Mouse (Mus musculus): ENCODE data around the gene Myl9. TPM values are rescaled to one million over a fixed set of nuclear protein-coding genes. Genes with fewer than 3 reads are reported as not detected.
"Not testable (repeated sequence)": the region's sequence is repeated elsewhere in the genome, so short reads cannot be mapped to it uniquely, and the experiment has no call there.

Gene Myl9
- total RNA-seq, 2 experiments from 2014 or later: 52.0 to 58.6 TPM

GRCm38 (mm10) chr2:156782481-156783348 lies 7.5 kb downstream of the Myl9 start:
- DNase-seq (ENCODE audit: low spot score in 2 of 2): no peak

DNA sequence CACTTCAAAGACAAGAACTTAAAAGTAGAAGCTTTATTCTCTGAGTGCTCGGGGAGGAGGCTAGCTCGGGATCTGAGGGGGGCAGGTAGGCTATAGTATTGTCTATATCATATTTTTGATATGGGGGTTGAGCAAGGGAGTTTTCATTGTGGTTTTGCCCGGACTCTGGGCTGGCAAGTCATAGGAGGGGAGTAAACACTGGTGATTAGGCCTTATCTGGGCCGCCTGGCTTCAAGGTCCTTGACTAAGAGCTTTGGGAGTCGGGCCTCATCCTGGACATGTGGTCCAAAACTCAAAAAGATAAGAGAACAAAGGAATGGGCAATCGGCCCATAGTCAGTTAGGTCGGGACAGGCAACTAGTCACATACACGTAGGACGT lies 8.1 kb downstream of the Myl9 start:
- peak in 1 of 2 experiments; percentile 20 for DNase-seq (ENCODE audit: low spot score in 2 of 2)

- DNase-seq (ENCODE audit: low spot score in 2 of 2): peak in 1 of 2 experiments; percentile 15
These were observed 8.9 kb downstream of the Myl9 start for GRCm38 (mm10) chr2:156784016-156784585.

DNA sequence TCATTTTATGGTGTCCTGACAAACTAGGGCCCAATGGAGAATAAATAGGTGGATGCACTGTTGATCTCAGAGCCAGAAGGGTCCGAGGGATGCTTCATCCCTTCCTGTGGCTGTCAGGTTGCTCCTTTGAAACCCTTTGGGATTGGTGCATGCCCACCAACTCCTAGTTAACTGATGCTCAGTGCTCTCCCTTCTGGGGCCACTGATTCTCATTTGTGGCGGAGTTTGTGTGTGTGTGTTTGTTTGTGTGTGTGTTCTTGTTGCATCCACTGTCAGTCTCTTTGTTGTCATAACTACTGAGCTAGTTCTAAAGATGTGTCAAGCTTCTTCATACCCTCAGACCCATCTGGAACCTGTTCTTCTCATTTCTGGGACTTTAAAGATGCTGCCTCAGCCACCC lies 9.7 kb downstream of the Myl9 start:
- DNase-seq (ENCODE audit: low spot score in 2 of 2): peak in 1 of 2 experiments; percentile 11

- DNase-seq (ENCODE audit: low spot score in 2 of 2): not testable (repeated sequence)
These were observed 11.1 kb downstream of the Myl9 start for GRCm38 (mm10) chr2:156786369-156786768.

DNA sequence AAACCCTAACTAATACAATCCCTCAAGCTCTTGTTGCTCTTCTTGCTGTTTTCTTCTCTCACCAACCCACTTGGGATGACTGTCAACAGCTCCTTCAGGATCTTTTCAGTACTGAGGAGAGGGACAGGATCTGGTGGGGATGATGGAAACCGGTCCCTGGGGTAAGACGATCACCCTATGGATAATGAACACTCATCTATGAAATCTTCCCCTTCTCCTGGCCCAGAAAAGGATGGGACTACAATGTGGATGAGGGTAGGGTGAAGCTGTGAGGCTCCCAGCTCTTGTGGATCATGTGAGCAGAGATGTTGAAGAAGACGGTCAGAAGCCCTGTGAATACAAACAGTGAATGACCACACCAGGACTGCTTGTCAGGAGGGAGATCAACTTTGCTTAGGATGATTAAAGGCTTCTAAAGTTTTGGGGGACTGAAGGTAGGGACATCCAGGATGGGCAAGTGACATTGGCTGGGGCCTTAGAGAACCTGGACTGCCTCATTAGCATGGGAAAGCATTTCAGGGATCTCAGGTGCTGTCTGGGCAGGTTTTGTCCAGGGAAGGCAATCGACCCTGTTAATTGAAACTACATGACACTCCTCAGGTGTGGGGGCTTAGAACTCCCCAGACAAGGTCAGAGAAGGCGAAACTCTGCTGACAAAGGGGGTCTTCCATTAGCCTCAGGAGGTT lies 12.0 kb downstream of the Myl9 start:
- no peak for DNase-seq (ENCODE audit: low spot score in 2 of 2)

DNA sequence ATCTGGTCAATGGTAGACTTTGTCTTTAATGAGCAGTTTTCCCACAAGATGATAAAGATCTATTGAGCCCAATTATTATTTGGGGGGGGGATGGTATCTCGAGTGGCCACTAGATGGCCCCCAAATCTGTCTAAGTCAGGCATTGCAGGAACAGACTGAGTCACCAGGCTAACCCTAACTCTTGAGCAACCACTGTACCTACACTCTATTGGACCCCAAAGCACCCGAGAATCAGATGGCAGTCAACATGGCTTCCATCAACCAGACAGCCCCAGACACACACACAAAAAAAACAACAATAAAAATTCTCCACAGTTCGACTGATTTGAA lies 12.5 kb downstream of the Myl9 start:
- DNase-seq (ENCODE audit: low spot score in 2 of 2): peak in 1 of 2 experiments; percentile 18

DNA sequence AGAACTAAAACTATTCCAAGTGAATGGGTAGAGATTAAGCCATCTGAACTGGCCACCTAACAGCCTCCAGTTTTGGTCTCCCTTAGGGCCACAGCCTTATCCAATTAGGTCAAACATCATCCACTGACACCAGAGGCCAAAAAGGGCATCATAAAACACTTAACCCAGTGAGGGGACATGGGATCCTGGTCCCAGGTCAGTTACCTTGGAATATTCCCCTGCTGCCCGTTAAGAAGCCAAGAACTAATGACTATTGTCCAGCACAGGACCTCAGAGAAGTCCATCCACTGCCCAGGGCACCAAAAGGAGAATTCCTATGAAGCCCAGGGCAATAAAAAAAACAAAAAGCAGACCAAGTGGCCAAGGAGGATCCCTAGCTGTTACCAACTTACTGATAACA lies 13.6 kb downstream of the Myl9 start:
- DNase-seq (ENCODE audit: low spot score in 2 of 2): peak in 1 of 2 experiments; percentile 7

- DNase-seq (ENCODE audit: low spot score in 2 of 2): no peak
These were observed 23.3 kb downstream of the Myl9 start for GRCm38 (mm10) chr2:156798516-156798915.

DNA sequence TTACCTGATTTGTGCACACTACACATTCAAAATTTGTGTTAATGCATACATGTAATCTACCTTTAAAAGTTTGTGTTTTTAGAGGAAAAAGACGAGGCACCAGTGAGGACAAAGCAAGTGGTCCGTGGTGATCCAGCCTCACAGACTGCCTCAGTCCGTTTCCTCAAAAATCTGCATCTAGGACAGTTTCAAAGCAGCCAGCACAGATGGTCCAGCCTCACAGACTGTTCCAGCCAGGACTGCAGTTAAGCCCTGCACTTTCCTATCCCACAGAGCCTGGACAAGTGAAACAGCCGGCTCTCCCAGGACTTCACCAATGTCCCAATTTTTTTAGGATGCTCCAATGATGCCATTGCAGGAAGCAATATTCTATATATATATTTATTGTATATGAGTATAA lies 25.8 kb downstream of the Myl9 start:
- no peak for DNase-seq (ENCODE audit: low spot score in 2 of 2)

DNA sequence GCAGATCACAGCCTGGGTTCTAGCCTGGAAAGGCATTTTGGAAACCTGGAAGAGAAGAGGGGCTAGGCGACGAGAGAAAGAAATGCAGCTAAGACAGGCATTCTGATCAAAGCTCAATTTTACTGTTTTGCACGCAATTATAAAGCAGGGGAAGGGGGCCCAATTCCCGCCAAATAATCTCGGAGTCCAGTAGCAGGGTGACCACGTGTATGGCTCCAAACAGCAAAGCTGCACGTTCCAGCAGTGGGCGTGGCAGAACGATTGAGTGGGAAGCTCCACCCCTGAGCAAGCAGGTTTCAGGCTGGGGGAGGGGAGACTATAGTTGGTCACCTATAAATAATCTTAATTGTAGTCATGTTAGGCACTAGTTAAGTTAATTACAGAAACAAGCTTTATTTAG lies 26.9 kb downstream of the Myl9 start:
- not testable (repeated sequence) for DNase-seq (ENCODE audit: low spot score in 2 of 2)

DNA sequence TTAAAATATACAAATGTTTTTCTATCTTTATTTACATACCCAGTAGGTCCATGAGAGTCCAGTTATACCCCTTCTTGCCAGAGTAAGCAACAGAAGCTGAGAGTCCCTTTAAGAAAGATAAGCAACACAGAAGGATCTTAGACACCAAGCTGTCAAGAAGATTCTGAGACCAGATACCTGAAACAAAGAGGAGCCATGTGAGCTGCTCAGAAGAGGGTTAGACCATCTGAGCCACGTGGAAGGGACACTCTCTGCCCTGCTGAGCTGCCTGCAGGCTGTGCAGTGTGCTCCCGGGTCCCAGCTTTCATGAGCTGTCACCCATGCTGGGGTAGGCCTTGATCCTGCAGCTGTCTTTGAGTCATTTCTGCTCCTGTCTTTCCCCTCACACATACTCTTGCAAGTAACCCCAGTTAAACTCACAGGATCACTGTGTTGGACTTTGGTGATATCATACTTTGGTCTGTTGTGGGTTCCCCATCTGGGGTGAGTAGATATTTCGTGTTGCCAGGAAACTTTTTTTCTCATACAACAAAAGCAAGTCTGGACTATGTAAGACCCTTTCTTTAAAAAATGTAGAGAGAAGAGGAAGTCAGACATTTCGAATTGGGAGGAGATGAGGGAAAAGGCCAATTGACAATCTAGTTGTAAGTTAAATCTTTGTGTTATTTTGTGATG lies 28.6 kb downstream of the Myl9 start:
- DNase-seq (ENCODE audit: low spot score in 2 of 2): no peak

DNA sequence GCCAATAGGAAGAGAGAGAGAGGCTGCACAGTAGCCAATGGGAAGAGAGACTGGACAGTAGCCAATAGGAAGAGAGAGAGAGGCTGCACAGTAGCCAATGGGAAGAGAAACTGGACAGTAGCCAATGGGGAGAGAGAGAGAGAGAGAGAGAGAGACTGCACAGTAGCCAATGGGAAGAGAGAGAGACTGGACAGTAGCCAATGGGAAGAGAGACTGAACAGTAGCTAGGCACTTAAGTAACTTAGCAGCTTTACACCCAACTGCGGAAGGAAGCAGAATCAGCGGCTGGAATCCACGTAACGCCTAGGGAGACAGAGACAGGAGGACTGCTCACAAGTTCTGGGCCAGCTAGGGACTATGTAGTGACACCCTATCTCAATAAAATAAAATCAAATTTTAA lies 29.4 kb downstream of the Myl9 start:
- DNase-seq (ENCODE audit: low spot score in 2 of 2): no peak

DNA sequence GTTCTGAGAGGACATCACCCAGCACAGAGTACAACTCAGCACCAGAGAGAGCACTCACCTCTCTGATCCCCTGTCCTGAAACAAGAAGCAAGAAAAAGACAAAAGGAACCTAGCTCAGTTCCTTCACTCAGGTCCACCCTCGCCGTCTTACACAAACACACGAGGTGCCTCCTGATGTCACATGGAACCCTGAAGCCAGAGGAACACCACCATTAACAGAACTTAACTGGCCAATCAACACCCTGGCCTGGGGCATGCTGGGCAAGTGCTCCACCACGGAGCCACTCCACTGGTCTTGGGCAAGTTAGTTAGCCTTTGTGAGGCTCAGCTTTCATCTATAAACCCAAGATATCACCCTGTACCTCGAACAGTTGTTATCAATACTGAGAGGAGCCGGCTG lies 31.7 kb downstream of the Myl9 start:
- DNase-seq (ENCODE audit: low spot score in 2 of 2): no peak

- DNase-seq (ENCODE audit: low spot score in 2 of 2): peak; percentile 58 to 62
These were observed 34.4 kb downstream of the Myl9 start for GRCm38 (mm10) chr2:156809579-156809978.

DNA sequence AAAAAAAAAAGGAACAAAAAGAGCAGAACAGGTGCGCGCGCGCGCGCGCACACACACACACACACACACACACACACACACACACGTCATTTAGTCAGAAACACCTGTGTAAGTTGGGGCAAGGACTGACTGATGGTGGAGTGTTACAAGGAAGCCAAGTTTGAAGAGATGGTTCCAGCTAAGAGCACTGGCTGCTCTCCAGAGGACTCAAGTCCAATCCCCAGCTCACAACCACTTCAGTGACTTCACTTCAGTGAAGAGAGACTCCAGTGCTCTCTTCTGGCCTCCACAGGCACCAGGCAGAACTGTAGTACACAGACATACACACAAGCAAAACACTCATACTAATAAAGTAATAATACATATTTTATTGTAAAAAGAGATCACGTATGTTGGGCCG lies 35.5 kb downstream of the Myl9 start:
- DNase-seq (ENCODE audit: low spot score in 2 of 2): no peak

- no peak for DNase-seq (ENCODE audit: low spot score in 2 of 2)
These were observed 36.3 kb downstream of the Myl9 start for GRCm38 (mm10) chr2:156811556-156811955.

DNA sequence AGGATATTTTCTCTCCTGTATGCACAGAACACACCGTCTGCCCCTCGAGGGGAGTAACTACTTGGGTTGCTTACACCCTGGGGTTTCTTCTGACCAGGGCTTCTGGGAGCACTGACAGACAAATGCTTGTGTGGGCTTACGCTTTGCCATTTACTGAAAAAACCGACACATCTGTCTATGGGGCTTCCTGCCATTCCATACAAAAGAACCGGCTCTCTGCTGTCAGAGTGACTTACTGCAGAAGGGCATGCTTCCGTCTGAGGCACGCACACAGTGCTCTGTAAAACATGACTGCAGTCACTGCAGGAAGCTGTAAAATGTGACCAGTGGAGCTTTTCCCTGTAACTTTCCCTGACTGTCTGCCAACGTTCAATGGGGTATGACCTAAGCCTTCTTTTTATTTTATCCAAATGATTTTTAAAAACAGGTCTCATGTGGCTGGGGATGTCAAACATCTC lies 39.2 kb downstream of the Myl9 start:
- no peak for DNase-seq (ENCODE audit: low spot score in 2 of 2)

DNA sequence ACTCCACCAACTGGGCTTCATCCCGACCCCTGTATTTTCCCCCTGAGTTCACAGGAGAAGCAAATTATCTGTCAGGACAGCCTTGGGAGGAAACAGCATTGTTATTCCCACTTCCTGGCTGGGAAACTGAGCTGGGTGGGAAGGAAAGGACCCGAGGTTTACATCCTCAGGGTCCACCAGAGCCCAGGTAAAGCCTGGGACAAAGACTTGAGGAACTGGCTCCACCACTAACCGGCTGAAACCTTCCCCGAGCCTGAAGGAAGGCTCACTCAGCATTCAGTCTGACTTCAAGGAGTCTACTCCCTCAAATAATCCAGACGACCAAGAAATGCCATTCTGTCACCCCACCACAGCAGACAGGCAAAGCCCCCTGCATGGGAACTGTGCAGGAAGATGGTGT lies 39.7 kb downstream of the Myl9 start:
- DNase-seq (ENCODE audit: low spot score in 2 of 2): no peak

DNA sequence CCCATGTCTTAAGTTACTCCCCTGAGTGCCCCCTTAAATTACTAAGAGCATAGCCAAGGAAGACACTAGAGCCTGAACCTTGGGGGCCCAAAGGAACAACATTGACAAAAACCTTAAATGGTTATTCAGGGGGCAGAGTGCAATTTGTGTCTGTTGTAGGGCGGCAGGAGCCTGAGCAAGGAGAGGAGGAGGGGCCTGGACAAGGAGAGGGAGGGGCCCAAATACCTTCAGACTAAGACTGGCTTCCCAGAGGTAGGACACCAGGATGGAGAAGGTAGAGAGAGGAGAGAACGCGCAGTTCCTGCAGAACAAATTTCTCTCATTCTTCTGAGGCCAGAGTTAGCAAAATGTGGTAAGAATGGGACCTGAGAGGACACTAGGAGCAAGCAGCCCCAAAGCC lies 40.2 kb downstream of the Myl9 start:
- DNase-seq (ENCODE audit: low spot score in 2 of 2): no peak

GRCm38 (mm10) chr2:156816116-156816515 lies 40.9 kb downstream of the Myl9 start:
- no peak for DNase-seq (ENCODE audit: low spot score in 2 of 2)

DNA sequence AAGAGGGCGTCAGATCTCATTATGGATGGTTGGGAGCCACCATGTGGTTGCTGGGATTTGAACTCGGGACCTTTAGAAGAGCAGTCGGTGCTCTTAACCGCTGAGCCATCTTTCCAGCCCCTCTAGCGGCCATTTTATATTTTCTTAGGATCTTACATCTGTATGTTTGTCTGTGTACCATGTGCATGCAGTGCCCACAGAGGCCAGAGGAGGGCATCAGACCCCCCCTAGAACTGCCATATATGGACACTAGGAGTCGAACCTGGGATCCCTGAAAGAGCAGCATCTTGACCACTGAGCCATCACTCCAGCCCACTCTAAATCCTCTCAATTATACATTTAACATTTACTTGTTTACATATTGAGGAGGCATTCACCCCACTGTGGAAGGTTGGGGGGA lies 49.9 kb downstream of the Myl9 start:
- not testable (repeated sequence) for DNase-seq (ENCODE audit: low spot score in 2 of 2)

Data from adrenal gland, adult 18-20 months (tissue).